Mouse (Mus musculus) kidney, postnatal 0 days (tissue): ENCODE results near the gene Brinp2. TPM values are rescaled to one million over a fixed set of nuclear protein-coding genes. Genes with fewer than 3 reads are reported as not detected.

Experiments used
- ATAC-seq: fragments of 200-750 bp; cut with Nextera tagmentation; replicated peaks from 2 replicates; pipeline ENCODE4 v1.8.0; 2017; ENCODE audit warnings: low read depth, moderate number of reproducible peaks, moderate TSS enrichment, moderate library complexity; ENCODE audit not compliant: low FRiP score
- DNase-seq: peaks from one replicate; pipeline ENCODE4 v3.0.0-alpha.2; 2016; ENCODE audit warnings: low spot score
- H3K27ac ChIP-seq: fragments of 300-500 bp; sonication (generic); 2 replicates; pipeline ENCODE4 v1.5.1; 2014; ENCODE audit warnings: mild to moderate bottlenecking
- H3K27me3 ChIP-seq: fragments of 300-500 bp; sonication (generic); 2 replicates; pipeline ENCODE4 v1.6.1; 2014; ENCODE audit warnings: low read length, mixed read lengths; ENCODE audit not compliant: insufficient read depth
- H3K36me3 ChIP-seq: fragments of 300-500 bp; sonication (generic); 2 replicates; pipeline ENCODE4 v1.6.1; 2014; ENCODE audit warnings: low read length, mixed read lengths; ENCODE audit not compliant: insufficient read depth
- H3K4me1 ChIP-seq: fragments of 300-500 bp; sonication (generic); replicated peaks from 2 replicates; pipeline ENCODE4 v1.6.1; 2014; ENCODE audit warnings: antibody characterized with exemption, low read length, mixed read lengths; ENCODE audit not compliant: insufficient read depth
- H3K4me2 ChIP-seq: fragments of 300-500 bp; sonication (generic); 2 replicates; pipeline ENCODE4 v1.6.1; 2014; ENCODE audit warnings: mild to moderate bottlenecking, low read length, moderate library complexity, mixed read lengths
- H3K4me3 ChIP-seq: fragments of 300-500 bp; sonication (generic); replicated peaks from 2 replicates; pipeline ENCODE4 v1.5.1; 2014; ENCODE audit warnings: low read depth, low read length
- H3K9ac ChIP-seq: fragments of 300-500 bp; sonication (generic); 2 replicates; pipeline ENCODE4 v1.6.1; 2014; ENCODE audit warnings: low read depth, low read length
- H3K9me3 ChIP-seq: fragments of 300-500 bp; sonication (generic); replicated peaks from 2 replicates; pipeline ENCODE4 v1.6.1; 2016; ENCODE audit warnings: low read length, inconsistent platforms, mixed read lengths
- CTCF ChIP-seq: IDR thresholded peaks from 2 replicates; pipeline ENCODE4 v1.5.1; 2016; ENCODE audit warnings: antibody characterized with exemption, low read depth, mild to moderate bottlenecking, moderate library complexity
- WGBS: fragments of 180-500 bp; shearing (Covaris S2); extraction: QIAGEN DNeasy Blood & Tissue Kit; methylation state at CpG from one replicate; pipeline ENCODE4 v1.1.7; 2014; 5-methylcytosine and 5-hydroxymethylcytosine counted together
- polyA plus RNA-seq: library from polyadenylated mRNA; unstranded; fragments of >200 nt; fragmentation: Nextera tagmentation; extraction: Ambion mirVana; gene quantifications from 2 replicates; pipeline ENCODE4 v1.2.1, GENCODE M21; 2015

Brinp2 gene
- polyA plus RNA-seq, 1 experiment from 2014 or later, result 0.09 TPM

- Histone ChIP-seq H3K9ac (no peak overlapping the region), H3K4me3 (no peak overlapping the region), H3K36me3 (no peaks in the 10 kb centered on the region), H3K9me3 (no peaks in the 10 kb centered on the region), H3K27ac (no peak overlapping the region), H3K27me3 (no peaks in the 10 kb centered on the region), H3K4me2 (no peak overlapping the region), H3K4me1 (no peaks in the 10 kb centered on the region)
- no peak for TF ChIP-seq CTCF
- DNase-seq (peak; percentile 7), ATAC-seq (no peak)
- WGBS, result 32% methylated on average over 7 of the region's 7 CpGs
Observed at GRCm38 (mm10) chr1:158297042-158297441, 59.1 kb downstream of the Brinp2 start.

- H3K9ac ChIP-seq, result no peak overlapping the region
- no peak for TF ChIP-seq CTCF
- 82% methylated on average over 8 of the region's 8 CpGs for WGBS
- no peaks in the 10 kb centered on the region for H3K9me3 ChIP-seq
- H3K27me3 ChIP-seq, result no peaks in the 10 kb centered on the region
- DNase-seq (no peak), ATAC-seq (no peak)
- no peaks in the 10 kb centered on the region for H3K36me3 ChIP-seq
- H3K4me1 ChIP-seq, result no peaks in the 10 kb centered on the region
- no peak overlapping the region for H3K27ac ChIP-seq
- H3K4me3 ChIP-seq, result no peak overlapping the region
- no peak overlapping the region for H3K4me2 ChIP-seq
Observed at GRCm38 (mm10) chr1:158296287-158296931, 59.7 kb downstream of the Brinp2 start.

GRCm38 (mm10) chr1:158295270-158295669 is 60.9 kb downstream of the Brinp2 start:
- 59% methylated on average over 16 of the region's 16 CpGs for WGBS

DNA sequence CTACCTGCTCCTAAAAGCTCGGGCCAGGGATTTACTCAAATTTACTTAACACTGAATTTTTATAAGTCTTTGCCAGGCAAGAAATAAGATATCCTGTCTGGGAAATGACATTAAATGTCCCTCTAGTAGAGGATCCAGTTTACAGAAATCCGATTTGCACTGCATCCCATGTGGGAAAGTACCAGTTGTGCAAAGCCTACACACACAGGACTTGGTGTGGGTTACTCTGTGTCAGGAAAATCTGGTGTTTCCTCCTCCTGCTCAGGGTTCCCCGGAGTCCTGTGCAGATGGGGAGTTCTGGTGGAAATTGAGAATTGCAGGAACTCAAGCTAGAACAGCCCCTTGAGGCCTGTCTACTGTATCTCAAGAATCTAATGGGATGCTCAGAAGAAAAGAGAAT is 70.9 kb downstream of the Brinp2 start:
- H3K9me3 ChIP-seq, result no peaks in the 10 kb centered on the region
- ATAC-seq (no peak), DNase-seq (no peak)
- WGBS, result 68% methylated on average over 3 of the region's 3 CpGs
- no peaks in the 10 kb centered on the region for H3K4me1 ChIP-seq
- H3K4me2 ChIP-seq, result no peak overlapping the region
- no peak overlapping the region for H3K4me3 ChIP-seq
- no peak overlapping the region for H3K27ac ChIP-seq
- H3K9ac ChIP-seq, result no peak overlapping the region
- no peaks in the 10 kb centered on the region for H3K36me3 ChIP-seq
- TF ChIP-seq CTCF, result no peak
- no peaks in the 10 kb centered on the region for H3K27me3 ChIP-seq

More at GRCm38 (mm10) chr1:158295270-158295669, 60.9 kb downstream of the Brinp2 start:
- DNase-seq (no peak), ATAC-seq (no peak)
- no peak overlapping the region for H3K9ac ChIP-seq
- H3K36me3 ChIP-seq, result no peaks in the 10 kb centered on the region
- no peak overlapping the region for H3K4me3 ChIP-seq
- no peaks in the 10 kb centered on the region for H3K4me1 ChIP-seq
- no peak overlapping the region for H3K27ac ChIP-seq
- no peaks in the 10 kb centered on the region for H3K9me3 ChIP-seq
- TF ChIP-seq CTCF, result no peak
- no peaks in the 10 kb centered on the region for H3K27me3 ChIP-seq
- H3K4me2 ChIP-seq, result no peak overlapping the region

GRCm38 (mm10) chr1:158283869-158284268 is 72.3 kb downstream of the Brinp2 start:
- H3K27me3 ChIP-seq, result no peaks in the 10 kb centered on the region
- ATAC-seq, result no peak
- no peak overlapping the region for H3K4me3 ChIP-seq
- H3K9ac ChIP-seq, result no peak overlapping the region
- 87% methylated on average over 7 of the region's 7 CpGs for WGBS
- H3K4me2 ChIP-seq, result no peak overlapping the region
- H3K36me3 ChIP-seq, result no peaks in the 10 kb centered on the region
- H3K27ac ChIP-seq, result no peak overlapping the region
- no peaks in the 10 kb centered on the region for H3K9me3 ChIP-seq
- no peak for DNase-seq
- H3K4me1 ChIP-seq, result no peaks in the 10 kb centered on the region
- no peak for TF ChIP-seq CTCF

DNA sequence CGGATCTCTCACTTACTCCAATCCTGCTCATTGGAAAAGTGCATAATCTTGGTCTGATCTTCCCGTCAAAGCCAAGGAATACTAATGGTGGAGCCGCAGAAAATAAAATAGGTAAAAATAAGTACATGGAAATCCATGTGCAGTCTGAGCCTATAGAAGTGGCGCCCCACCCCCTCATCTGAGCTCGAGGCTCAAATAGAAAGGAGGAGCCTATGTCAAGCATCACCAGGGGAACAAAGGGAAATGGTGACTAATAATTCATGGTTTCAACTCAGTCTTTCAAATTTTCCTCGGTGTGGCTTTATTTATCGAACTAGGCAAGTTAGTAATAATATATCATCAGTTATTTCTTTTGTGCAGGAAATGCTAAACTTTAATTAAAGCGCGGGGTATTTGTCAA is 84.1 kb downstream of the Brinp2 start:
- Histone ChIP-seq H3K27me3 (no peaks in the 10 kb centered on the region), H3K4me3 (no peak overlapping the region), H3K9me3 (no peaks in the 10 kb centered on the region), H3K4me1 (no peaks in the 10 kb centered on the region), H3K27ac (no peak overlapping the region), H3K9ac (no peak overlapping the region), H3K4me2 (no peak overlapping the region), H3K36me3 (no peaks in the 10 kb centered on the region)
- WGBS, result 80% methylated on average over 9 of the region's 9 CpGs
- ATAC-seq, result no peak
- no peak for TF ChIP-seq CTCF
- DNase-seq, result no peak
